Mouse (Mus musculus) brown adipose tissue, adult 24 weeks (tissue): Measurements from ENCODE around the gene Comtd1. TPM values are rescaled to one million over a fixed set of nuclear protein-coding genes. Genes with fewer than 3 reads are reported as not detected.

Source experiments
- H3K27ac ChIP-seq: fragments of 200-500 bp; replicated peaks from 2 replicates; pipeline ENCODE4 v1.5.1; 2012; ENCODE audit warnings: low read depth, mild to moderate bottlenecking, low read length
- H3K4me1 ChIP-seq: fragments of 200-500 bp; 2 replicates; pipeline ENCODE4 v1.6.1; 2012; ENCODE audit warnings: low read length, mixed read lengths; ENCODE audit not compliant: control insufficient read depth, insufficient read depth, insufficient read length
- H3K4me3 ChIP-seq: fragments of 200-500 bp; 2 replicates; pipeline ENCODE4 v1.5.1; 2012; ENCODE audit warnings: low read depth, mild to moderate bottlenecking, low read length, moderate library complexity; ENCODE audit not compliant: insufficient read depth
- polyA plus RNA-seq: library from polyadenylated mRNA; stranded (reverse); fragments of >200 nt; gene quantifications from 2 replicates; pipeline ENCODE4 v1.2.4, GENCODE M21; 2012; ENCODE audit not compliant: missing spikeins, insufficient read depth, insufficient read length

Gene Comtd1
- polyA plus RNA-seq, 1 experiment, result 27.9 TPM

GRCm38 (mm10) chr14:21847381-21848165 is 1.2 kb downstream of the Comtd1 start:
- Histone ChIP-seq H3K27ac (peak overlapping the region; percentile 27; the same call in 1 of the 2 replicates), H3K4me3 (peak overlapping the region; percentile 68), H3K4me1 (peaks cover 7% of the 10 kb centered on the region; the same call in 1 of the 2 replicates)

- peak overlapping the region; percentile 20 for H3K4me3 ChIP-seq
- no peak overlapping the region for H3K27ac ChIP-seq
- 0 out of 2 replicates have a peak, but pooled peaks cover under 1% of the 10 kb centered on the region for H3K4me1 ChIP-seq
Measured at GRCm38 (mm10) chr14:21846827-21847380, 1.9 kb downstream of the Comtd1 start.

GRCm38 (mm10) chr14:21843263-21843662 is 5.5 kb downstream of the Comtd1 start:
- no peak overlapping the region for H3K4me3 ChIP-seq
- peak overlapping the region; percentile 5; the same call in 1 of the 2 replicates for H3K27ac ChIP-seq
- H3K4me1 ChIP-seq, result no peaks in the 10 kb centered on the region

- no peaks in the 10 kb centered on the region for H3K4me1 ChIP-seq
- H3K27ac ChIP-seq, result no peak overlapping the region
- H3K4me3 ChIP-seq, result no peak overlapping the region
Measured at GRCm38 (mm10) chr14:21841819-21842592, 6.8 kb downstream of the Comtd1 start.

GRCm38 (mm10) chr14:21838336-21839017 is 10.3 kb downstream of the Comtd1 start:
- no peak overlapping the region for H3K4me3 ChIP-seq
- H3K27ac ChIP-seq, result no peak overlapping the region
- H3K4me1 ChIP-seq, result peaks cover 2% of the 10 kb centered on the region; the same call in 1 of the 2 replicates

- Histone ChIP-seq H3K27ac (peak overlapping the region; percentile 99), H3K4me3 (peak overlapping the region; percentile 87), H3K4me1 (peaks cover 13% of the 10 kb centered on the region; the same call in 1 of the 2 replicates)
Measured at GRCm38 (mm10) chr14:21831830-21832403, 16.9 kb downstream of the Comtd1 start.

- Histone ChIP-seq H3K4me1 (peaks cover 13% of the 10 kb centered on the region; the same call in 1 of the 2 replicates), H3K27ac (peak overlapping the region; percentile 99), H3K4me3 (peak overlapping the region; percentile 87)
Measured at GRCm38 (mm10) chr14:21830876-21831767, 17.7 kb downstream of the Comtd1 start.

GRCm38 (mm10) chr14:21825786-21826491 is 22.8 kb downstream of the Comtd1 start:
- Histone ChIP-seq H3K4me3 (no peak overlapping the region), H3K27ac (no peak overlapping the region), H3K4me1 (peaks cover 15% of the 10 kb centered on the region; the same call in 1 of the 2 replicates)

- H3K27ac ChIP-seq, result peak within 1 kb of the TSS; percentile 77
- no peak within 1 kb of the TSS for H3K4me3 ChIP-seq
- H3K4me1 ChIP-seq, result peaks cover 9% of the 10 kb centered on the region; the same call in 1 of the 2 replicates
Measured at GRCm38 (mm10) chr14:21824938-21825337, 23.8 kb downstream of the Comtd1 start, which contains the start of gene Vdac2. Gene Vdac2, plus strand, starts transcription at chr14:21825238.

- H3K4me3 ChIP-seq, result no peak overlapping the region
- peaks cover 9% of the 10 kb centered on the region; the same call in 1 of the 2 replicates for H3K4me1 ChIP-seq
- peak overlapping the region; percentile 77 for H3K27ac ChIP-seq
Measured at GRCm38 (mm10) chr14:21823897-21824296, 24.9 kb downstream of the Comtd1 start.

DNA sequence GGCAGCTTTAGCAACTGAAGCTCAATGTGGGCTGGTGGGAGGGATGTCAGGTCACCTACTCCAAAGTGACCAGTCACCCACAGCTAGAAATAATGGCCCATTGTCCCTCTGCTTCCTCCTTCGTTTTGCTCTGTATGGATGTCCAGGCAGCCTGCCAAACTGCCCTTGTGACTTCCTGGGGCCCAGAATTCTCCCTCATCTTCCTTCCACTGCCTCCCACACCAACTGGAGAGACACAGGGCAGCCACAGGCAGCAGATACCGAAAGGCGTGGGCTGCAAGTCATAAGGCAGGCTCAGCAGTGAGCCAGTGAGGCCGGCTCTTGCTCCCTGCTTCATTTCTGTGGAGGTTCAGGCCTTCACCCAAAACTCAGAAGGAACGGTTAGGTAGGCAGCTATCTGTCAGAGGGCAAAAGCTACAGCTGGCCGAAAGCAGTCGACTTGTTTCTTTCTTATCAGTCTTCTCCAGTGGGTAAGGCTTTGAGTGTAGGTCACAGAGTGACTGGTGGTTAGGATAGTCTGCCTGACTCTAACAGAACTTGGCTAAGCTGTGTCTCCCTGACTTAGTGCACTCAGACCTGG is 25.9 kb downstream of the Comtd1 start:
- peaks cover 9% of the 10 kb centered on the region; the same call in 1 of the 2 replicates for H3K4me1 ChIP-seq
- H3K27ac ChIP-seq, result peak overlapping the region; percentile 99
- H3K4me3 ChIP-seq, result peak overlapping the region; percentile 45

DNA sequence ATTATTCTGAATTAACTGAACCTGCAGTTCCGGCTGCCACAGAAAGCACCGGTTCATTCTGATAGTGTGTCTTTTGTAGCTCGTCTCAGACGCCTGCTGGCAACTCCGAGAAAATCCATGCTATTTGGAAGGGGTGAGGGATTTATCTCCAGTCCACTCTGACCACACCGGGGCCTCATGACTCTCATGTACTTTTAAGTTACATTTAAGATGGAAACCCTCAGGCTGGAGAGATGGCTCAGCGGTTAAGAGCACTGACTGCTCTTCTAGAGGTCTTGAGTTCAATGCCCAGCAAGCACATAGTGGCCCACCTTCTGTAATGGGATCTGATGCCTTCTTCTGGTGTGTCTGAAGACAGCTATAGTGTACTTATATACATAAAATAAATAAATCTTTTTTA is 26.5 kb downstream of the Comtd1 start:
- Histone ChIP-seq H3K4me3 (no peak overlapping the region), H3K4me1 (peaks cover 9% of the 10 kb centered on the region; the same call in 1 of the 2 replicates), H3K27ac (peak overlapping the region; percentile 50)
